Mouse (Mus musculus): ENCODE results near the gene Ctsw. TPM values are rescaled to one million over a fixed set of nuclear protein-coding genes. Genes with fewer than 3 reads are reported as not detected.
A peak's percentile ranks its signal among the peaks of the same experiment; 100 is the strongest.

Gene Ctsw
- total and polyA plus RNA-seq, 2 experiments from 2014 or later, result 1.2 to 2.0 TPM

GRCm38 (mm10) chr19:5445747-5446146, 22.6 kb downstream of the Ctsw start:
- ATAC-seq, result no peak
- no peak for TF ChIP-seq CTCF (IDR thresholded peaks at IDR 0.05; ENCODE audit: low read depth)
- 87% methylated on average over 5 of the region's 5 CpGs for WGBS

GRCm38 (mm10) chr19:5444954-5445353, 23.4 kb downstream of the Ctsw start:
- H3K27ac ChIP-seq, result no peak overlapping the region
- H3K9ac ChIP-seq (replicated peaks; ENCODE audit: low read length), result no peak overlapping the region
- no peak for DNase-seq (ENCODE audit: low spot score)
- H3K36me3 ChIP-seq (ENCODE audit: insufficient read depth, low read length), result no peaks in the 10 kb centered on the region
- 29% methylated on average over 7 of the region's 7 CpGs for WGBS
- no peaks in the 10 kb centered on the region for H3K9me3 ChIP-seq (ENCODE audit: low read length)
- no peak overlapping the region for H3K4me3 ChIP-seq (ENCODE audit: low read length)
- H3K27me3 ChIP-seq (ENCODE audit: insufficient read depth, low read length), result peaks cover 26% of the 10 kb centered on the region
- no peak for ATAC-seq
- no peak overlapping the region for H3K4me2 ChIP-seq (ENCODE audit: low read depth, low read length)
- peaks cover 4% of the 10 kb centered on the region for H3K4me1 ChIP-seq (ENCODE audit: insufficient read depth, low read length)
- TF ChIP-seq CTCF (IDR thresholded peaks at IDR 0.05; ENCODE audit: low read depth), result no peak

More at GRCm38 (mm10) chr19:5445747-5446146, 22.6 kb downstream of the Ctsw start:
- no peak overlapping the region for H3K4me2 ChIP-seq (ENCODE audit: low read depth, low read length)
- H3K9ac ChIP-seq (replicated peaks; ENCODE audit: low read length), result no peak overlapping the region
- H3K27ac ChIP-seq, result no peak overlapping the region
- H3K36me3 ChIP-seq (ENCODE audit: insufficient read depth, low read length), result no peaks in the 10 kb centered on the region
- peaks cover 29% of the 10 kb centered on the region for H3K27me3 ChIP-seq (ENCODE audit: insufficient read depth, low read length)
- H3K9me3 ChIP-seq (ENCODE audit: low read length), result no peaks in the 10 kb centered on the region
- no peak for DNase-seq (ENCODE audit: low spot score)
- H3K4me3 ChIP-seq (ENCODE audit: low read length), result no peak overlapping the region
- peaks cover 4% of the 10 kb centered on the region for H3K4me1 ChIP-seq (ENCODE audit: insufficient read depth, low read length)

DNA sequence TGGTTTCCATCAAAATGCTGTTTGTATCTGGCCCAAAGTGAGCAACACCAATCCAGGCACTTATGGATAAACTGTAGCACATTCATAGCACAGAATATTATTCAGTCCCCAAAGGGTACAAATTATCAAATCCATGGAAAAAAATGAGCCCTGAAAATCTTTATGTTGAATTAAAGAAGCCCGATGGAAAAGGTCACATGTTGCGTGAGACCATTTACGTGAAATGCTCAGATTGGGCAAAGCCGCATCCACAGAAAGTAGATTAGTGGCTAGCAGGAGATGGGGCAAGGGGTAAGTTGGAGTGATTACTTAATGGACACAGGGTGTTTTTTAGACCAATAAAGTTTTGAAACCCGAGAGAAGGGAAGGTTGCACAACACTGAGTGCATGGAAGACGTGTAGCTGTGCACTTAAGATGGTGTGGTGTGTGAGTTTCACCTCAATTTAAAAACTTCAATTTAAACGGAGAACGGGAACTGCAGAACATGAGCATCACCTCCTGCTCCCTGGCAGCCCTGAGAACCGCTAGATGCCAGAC, 23.9 kb downstream of the Ctsw start:
- Histone ChIP-seq H3K9me3 (ENCODE audit: low read length) (no peaks in the 10 kb centered on the region), H3K27ac (no peak overlapping the region), H3K4me1 (ENCODE audit: insufficient read depth, low read length) (peaks cover 4% of the 10 kb centered on the region), H3K36me3 (ENCODE audit: insufficient read depth, low read length) (no peaks in the 10 kb centered on the region), H3K9ac (replicated peaks; ENCODE audit: low read length) (no peak overlapping the region), H3K4me2 (ENCODE audit: low read depth, low read length) (no peak overlapping the region), H3K27me3 (ENCODE audit: insufficient read depth, low read length) (peaks cover 26% of the 10 kb centered on the region), H3K4me3 (ENCODE audit: low read length) (no peak overlapping the region)
- TF ChIP-seq CTCF (IDR thresholded peaks at IDR 0.05; ENCODE audit: low read depth), result no peak
- WGBS, result 70% methylated on average over 9 of the region's 9 CpGs
- ATAC-seq (no peak), DNase-seq (ENCODE audit: low spot score) (no peak)

- Histone ChIP-seq H3K27ac (0 out of 2 replicates have a peak overlapping the region, but pooled peaks have one; percentile 60), H3K4me2 (ENCODE audit: low read depth, low read length) (peak overlapping the region; percentile 53; the same call in 1 of the 2 replicates)
- WGBS, result 69% methylated on average over 7 of the region's 7 CpGs
Observed at GRCm38 (mm10) chr19:5433951-5434350, 34.4 kb downstream of the Ctsw start.

GRCm38 (mm10) chr19:5432992-5433852, 35.1 kb downstream of the Ctsw start:
- peak; percentile 61 for ATAC-seq
- H3K4me3 ChIP-seq (ENCODE audit: low read length), result peak overlapping the region; percentile 15; the same call in 1 of the 2 replicates
- DNase-seq (ENCODE audit: low spot score), result peak; percentile 65
- WGBS, result 8% methylated on average over 16 of the region's 16 CpGs
- H3K27ac ChIP-seq, result peak overlapping the region; percentile 60; the same call in 1 of the 2 replicates
- H3K27me3 ChIP-seq (ENCODE audit: insufficient read depth, low read length), result no peaks in the 10 kb centered on the region
- no peaks in the 10 kb centered on the region for H3K9me3 ChIP-seq (ENCODE audit: low read length)
- peak; percentile 63 for TF ChIP-seq CTCF (IDR thresholded peaks at IDR 0.05; ENCODE audit: low read depth)
- no peaks in the 10 kb centered on the region for H3K36me3 ChIP-seq (ENCODE audit: insufficient read depth, low read length)
- 0 out of 2 replicates have a peak overlapping the region, but pooled peaks have one; percentile 9 for H3K9ac ChIP-seq (replicated peaks; ENCODE audit: low read length)
- peak overlapping the region; percentile 53 for H3K4me2 ChIP-seq (ENCODE audit: low read depth, low read length)
- H3K4me1 ChIP-seq (ENCODE audit: insufficient read depth, low read length), result peaks cover 12% of the 10 kb centered on the region; the same call in 1 of the 2 replicates

More at GRCm38 (mm10) chr19:5433951-5434350, 34.4 kb downstream of the Ctsw start:
- Histone ChIP-seq H3K36me3 (ENCODE audit: insufficient read depth, low read length) (no peaks in the 10 kb centered on the region), H3K27me3 (ENCODE audit: insufficient read depth, low read length) (no peaks in the 10 kb centered on the region), H3K9ac (replicated peaks; ENCODE audit: low read length) (no peak overlapping the region), H3K4me3 (ENCODE audit: low read length) (0 out of 2 replicates have a peak overlapping the region, but pooled peaks have one; percentile 15), H3K9me3 (ENCODE audit: low read length) (no peaks in the 10 kb centered on the region), H3K4me1 (ENCODE audit: insufficient read depth, low read length) (peaks cover 12% of the 10 kb centered on the region; the same call in 1 of the 2 replicates)
- DNase-seq (ENCODE audit: low spot score) (no peak), ATAC-seq (no peak)
- TF ChIP-seq CTCF (IDR thresholded peaks at IDR 0.05; ENCODE audit: low read depth), result no peak

DNA sequence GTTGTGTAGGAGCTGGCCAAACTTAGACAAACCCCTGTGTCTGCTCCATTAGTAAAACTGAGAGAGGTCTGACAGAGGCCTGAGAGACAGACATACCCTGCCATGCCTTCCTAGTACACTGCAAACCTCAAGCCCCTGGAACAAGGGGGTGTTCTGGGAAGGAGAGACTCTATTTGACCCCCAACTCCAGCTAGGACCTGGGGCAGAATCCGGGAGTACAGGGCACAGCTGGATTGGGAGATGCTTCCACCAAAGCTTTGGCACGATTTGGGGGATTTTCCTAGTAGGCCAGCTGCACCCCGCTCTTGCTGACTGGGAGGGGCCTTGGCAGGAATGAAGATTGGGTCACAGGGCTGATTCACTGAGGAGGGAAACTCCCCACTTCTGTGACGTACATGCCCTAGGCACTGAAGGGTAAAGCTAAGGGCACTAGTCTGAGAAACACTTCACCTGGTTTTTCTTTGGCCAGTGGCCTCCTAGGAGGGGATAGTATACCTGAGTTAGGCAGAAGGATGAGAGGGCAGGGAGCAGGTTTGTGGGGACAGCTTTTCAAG, 36.3 kb downstream of the Ctsw start:
- Histone ChIP-seq H3K36me3 (ENCODE audit: insufficient read depth, low read length) (no peaks in the 10 kb centered on the region), H3K9me3 (ENCODE audit: low read length) (no peaks in the 10 kb centered on the region), H3K4me1 (ENCODE audit: insufficient read depth, low read length) (peaks cover 12% of the 10 kb centered on the region; the same call in 1 of the 2 replicates), H3K27ac (no peak overlapping the region), H3K9ac (replicated peaks; ENCODE audit: low read length) (no peak overlapping the region), H3K4me3 (ENCODE audit: low read length) (no peak overlapping the region), H3K27me3 (ENCODE audit: insufficient read depth, low read length) (no peaks in the 10 kb centered on the region), H3K4me2 (ENCODE audit: low read depth, low read length) (no peak overlapping the region)
- no peak for DNase-seq (ENCODE audit: low spot score)
- no peak for ATAC-seq
- whole genome bisulfite sequencing, result 73% methylated on average over 4 of the region's 4 CpGs
- no peak for TF ChIP-seq CTCF (IDR thresholded peaks at IDR 0.05; ENCODE audit: low read depth)

All from hindbrain, postnatal 0 days (tissue).